Mouse (Mus musculus): ENCODE results near the gene Mvb12b. TPM values are rescaled to one million over a fixed set of nuclear protein-coding genes. Genes with fewer than 3 reads are reported as not detected.
A peak's percentile ranks its signal among the peaks of the same experiment; 100 is the strongest.

The Mvb12b gene
- total and polyA plus RNA-seq, 2 experiments from 2014 or later, result 68.1 to 155 TPM

DNA sequence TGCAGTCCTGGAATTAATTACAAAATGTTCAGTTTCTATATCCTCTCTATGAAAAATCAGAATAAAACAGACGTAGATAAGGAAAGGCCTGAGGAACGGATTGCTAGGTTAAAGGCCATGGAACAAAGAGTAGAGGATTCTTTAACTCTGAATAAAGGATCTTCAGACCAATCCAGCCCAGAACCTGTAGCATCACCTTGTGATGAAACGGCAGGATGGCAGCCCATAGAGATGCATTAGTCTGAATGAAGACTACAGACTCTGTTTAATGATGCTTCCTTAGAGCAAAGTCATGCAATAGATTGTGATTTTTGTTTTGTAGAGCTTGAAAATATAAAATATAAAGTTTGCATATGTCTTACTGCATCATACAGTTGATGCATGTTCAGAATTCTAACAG is 8.1 kb upstream of the Mvb12b start:
- Histone ChIP-seq H3K27ac (ENCODE audit: low read depth, low read length) (no peak overlapping the region), H3K4me3 (ENCODE audit: low read depth, low read length) (no peak overlapping the region), H3K9ac (replicated peaks; ENCODE audit: low read length, poor library complexity, severe bottlenecking) (no peak overlapping the region), H3K36me3 (ENCODE audit: insufficient read depth, low read length) (no peaks in the 10 kb centered on the region), H3K4me1 (ENCODE audit: insufficient read depth, low read length) (no peaks in the 10 kb centered on the region), H3K4me2 (ENCODE audit: low read depth, low read length, poor library complexity, severe bottlenecking) (no peak overlapping the region), H3K9me3 (ENCODE audit: low read length) (no peaks in the 10 kb centered on the region), H3K27me3 (ENCODE audit: insufficient read depth, low read length) (no peaks in the 10 kb centered on the region)
- ATAC-seq (ENCODE audit: low FRiP score) (no peak), DNase-seq (ENCODE audit: low spot score) (no peak)
- WGBS, result 70% methylated on average over 3 of the region's 3 CpGs
- TF ChIP-seq CTCF (IDR thresholded peaks at IDR 0.05), result peak; percentile 42

DNA sequence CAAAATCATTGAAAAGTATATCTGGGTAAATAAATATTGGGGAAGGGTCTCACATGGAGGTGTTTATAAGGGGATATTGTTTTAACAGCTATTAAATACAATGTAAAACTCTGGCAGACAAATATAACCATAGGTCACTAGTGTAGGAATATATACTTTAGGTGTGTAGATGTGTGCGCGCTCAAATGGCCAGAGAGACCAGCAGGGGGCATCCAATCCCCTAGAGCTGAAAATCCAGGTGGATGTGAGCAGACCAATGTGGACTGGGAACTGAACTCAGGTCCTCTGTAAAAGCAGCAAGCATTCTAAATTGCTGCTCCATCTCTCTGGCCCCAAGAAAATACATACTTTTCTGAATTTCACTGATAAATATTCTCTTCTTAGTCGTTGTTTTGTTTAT is 5.4 kb upstream of the Mvb12b start:
- no peak for DNase-seq (ENCODE audit: low spot score)
- 87% methylated on average over 3 of the region's 3 CpGs for WGBS
- Histone ChIP-seq H3K9ac (replicated peaks; ENCODE audit: low read length, poor library complexity, severe bottlenecking) (no peak overlapping the region), H3K4me3 (ENCODE audit: low read depth, low read length) (no peak overlapping the region), H3K27ac (ENCODE audit: low read depth, low read length) (no peak overlapping the region), H3K27me3 (ENCODE audit: insufficient read depth, low read length) (no peaks in the 10 kb centered on the region), H3K4me2 (ENCODE audit: low read depth, low read length, poor library complexity, severe bottlenecking) (no peak overlapping the region), H3K36me3 (ENCODE audit: insufficient read depth, low read length) (no peaks in the 10 kb centered on the region), H3K4me1 (ENCODE audit: insufficient read depth, low read length) (no peaks in the 10 kb centered on the region), H3K9me3 (ENCODE audit: low read length) (no peaks in the 10 kb centered on the region)
- TF ChIP-seq CTCF (IDR thresholded peaks at IDR 0.05), result no peak
- no peak for ATAC-seq (ENCODE audit: low FRiP score)

DNA sequence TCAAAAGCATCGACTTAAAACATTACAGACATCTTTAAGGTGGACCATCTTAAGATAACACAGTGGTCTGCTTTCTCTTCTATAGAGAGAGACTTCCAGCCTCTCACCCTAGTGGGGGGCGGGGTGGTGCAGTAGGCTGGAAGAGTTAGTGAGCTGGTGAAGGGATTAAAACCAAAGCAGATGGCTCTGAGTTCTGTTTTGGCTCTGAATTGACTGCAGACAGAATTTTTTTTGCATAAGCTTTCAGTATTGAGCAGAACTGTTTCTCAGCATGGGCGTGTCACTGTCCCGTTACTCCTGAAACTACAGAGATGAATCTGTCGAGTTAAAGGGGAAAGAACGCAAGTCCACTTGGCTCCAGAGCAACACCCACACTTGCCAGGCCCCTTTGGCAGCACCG is 4.6 kb upstream of the Mvb12b start:
- WGBS, result 77% methylated on average over 7 of the region's 7 CpGs
- DNase-seq (ENCODE audit: low spot score) (peak; percentile 49), ATAC-seq (ENCODE audit: low FRiP score) (no peak)
- no peaks in the 10 kb centered on the region for H3K36me3 ChIP-seq (ENCODE audit: insufficient read depth, low read length)
- no peak overlapping the region for H3K4me2 ChIP-seq (ENCODE audit: low read depth, low read length, poor library complexity, severe bottlenecking)
- no peak overlapping the region for H3K9ac ChIP-seq (replicated peaks; ENCODE audit: low read length, poor library complexity, severe bottlenecking)
- H3K9me3 ChIP-seq (ENCODE audit: low read length), result no peaks in the 10 kb centered on the region
- H3K4me1 ChIP-seq (ENCODE audit: insufficient read depth, low read length), result peaks cover 5% of the 10 kb centered on the region; the same call in 1 of the 2 replicates
- no peaks in the 10 kb centered on the region for H3K27me3 ChIP-seq (ENCODE audit: insufficient read depth, low read length)
- no peak overlapping the region for H3K27ac ChIP-seq (ENCODE audit: low read depth, low read length)
- H3K4me3 ChIP-seq (ENCODE audit: low read depth, low read length), result no peak overlapping the region
- no peak for TF ChIP-seq CTCF (IDR thresholded peaks at IDR 0.05)

DNA sequence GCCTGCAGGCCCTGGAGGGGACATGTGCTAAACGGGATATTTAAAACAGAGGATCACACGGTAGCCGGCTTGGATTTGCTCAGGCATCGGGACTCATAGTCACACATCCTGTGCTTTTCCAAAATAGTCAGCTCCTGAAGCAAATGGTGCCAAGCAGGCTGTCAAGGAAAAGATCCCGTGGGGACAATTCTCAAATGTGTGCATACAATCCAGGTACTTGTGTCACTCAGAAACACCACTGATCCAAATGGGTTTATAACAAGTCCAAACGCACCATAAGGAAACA is 297 bp upstream of the Mvb12b start:
- H3K9me3 ChIP-seq (ENCODE audit: low read length), result no peaks in the 10 kb centered on the region
- no peak for TF ChIP-seq CTCF (IDR thresholded peaks at IDR 0.05)
- H3K9ac ChIP-seq (replicated peaks; ENCODE audit: low read length, poor library complexity, severe bottlenecking), result peak overlapping the region; percentile 98
- H3K4me2 ChIP-seq (ENCODE audit: low read depth, low read length, poor library complexity, severe bottlenecking), result peak overlapping the region; percentile 93
- ATAC-seq (ENCODE audit: low FRiP score) (no peak), DNase-seq (ENCODE audit: low spot score) (no peak)
- peak overlapping the region; percentile 74 for H3K4me3 ChIP-seq (ENCODE audit: low read depth, low read length)
- WGBS, result 37% methylated on average over 6 of the region's 6 CpGs
- peaks cover 17% of the 10 kb centered on the region; the same call in 1 of the 2 replicates for H3K4me1 ChIP-seq (ENCODE audit: insufficient read depth, low read length)
- H3K36me3 ChIP-seq (ENCODE audit: insufficient read depth, low read length), result no peaks in the 10 kb centered on the region
- peak overlapping the region; percentile 99 for H3K27ac ChIP-seq (ENCODE audit: low read depth, low read length)
- H3K27me3 ChIP-seq (ENCODE audit: insufficient read depth, low read length), result no peaks in the 10 kb centered on the region

DNA sequence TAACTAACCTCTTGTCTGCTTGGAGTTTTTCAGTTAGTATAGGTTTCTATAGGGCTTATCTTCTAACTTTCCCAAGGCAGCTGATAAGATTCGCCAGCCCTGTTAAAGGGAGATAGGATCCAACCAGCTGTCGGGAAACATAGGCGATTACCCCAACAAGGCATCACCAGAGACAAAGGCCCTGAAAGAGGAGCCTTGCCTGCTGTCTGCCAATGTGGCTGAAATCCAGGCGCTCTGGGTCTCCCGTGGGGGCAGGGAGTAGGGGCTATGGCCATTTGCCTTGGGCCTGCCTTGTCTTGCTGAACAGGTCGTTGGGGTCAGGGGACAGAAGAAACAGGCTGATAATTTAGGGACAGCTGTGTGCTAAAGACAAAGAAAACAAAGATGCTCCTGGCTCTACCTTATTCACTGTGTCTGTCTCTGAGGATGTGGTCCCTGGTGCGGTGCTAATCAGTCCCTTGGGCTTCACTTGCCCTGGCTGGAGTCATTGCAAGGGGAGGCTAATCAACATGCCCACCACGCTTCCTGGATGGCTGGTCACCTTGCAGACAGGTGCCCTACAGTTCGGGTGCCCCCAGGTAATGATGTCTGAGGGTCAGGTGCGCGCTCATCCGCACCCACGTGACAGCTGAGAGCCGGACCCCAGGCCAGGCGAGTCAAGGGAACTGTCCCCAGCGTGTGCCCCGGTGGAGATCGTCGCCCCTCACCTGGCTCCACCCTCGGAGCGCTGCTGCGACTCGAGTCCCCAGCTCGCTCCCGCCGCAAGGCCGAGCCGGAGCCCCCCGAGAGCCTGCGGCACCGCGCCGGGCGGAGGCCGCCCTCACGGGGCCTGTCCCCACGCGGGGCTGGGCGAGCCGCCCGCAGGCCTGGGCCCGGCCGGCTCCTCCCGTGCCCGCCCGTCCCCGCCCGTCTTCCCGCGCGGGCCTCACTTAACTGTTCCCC is 1.1 kb downstream of the Mvb12b start:
- no peak for TF ChIP-seq CTCF (IDR thresholded peaks at IDR 0.05)
- Histone ChIP-seq H3K9me3 (ENCODE audit: low read length) (no peaks in the 10 kb centered on the region), H3K27ac (ENCODE audit: low read depth, low read length) (peak overlapping the region; percentile 99), H3K4me2 (ENCODE audit: low read depth, low read length, poor library complexity, severe bottlenecking) (peak overlapping the region; percentile 93), H3K9ac (replicated peaks; ENCODE audit: low read length, poor library complexity, severe bottlenecking) (peak overlapping the region; percentile 98), H3K36me3 (ENCODE audit: insufficient read depth, low read length) (no peaks in the 10 kb centered on the region), H3K4me1 (ENCODE audit: insufficient read depth, low read length) (peaks cover 17% of the 10 kb centered on the region; the same call in 1 of the 2 replicates), H3K4me3 (ENCODE audit: low read depth, low read length) (peak overlapping the region; percentile 74), H3K27me3 (ENCODE audit: insufficient read depth, low read length) (no peaks in the 10 kb centered on the region)
- under 1% methylated on average over 44 of the region's 51 CpGs for WGBS
- ATAC-seq (ENCODE audit: low FRiP score) (peak; percentile 64), DNase-seq (ENCODE audit: low spot score) (peak; percentile 80)

DNA sequence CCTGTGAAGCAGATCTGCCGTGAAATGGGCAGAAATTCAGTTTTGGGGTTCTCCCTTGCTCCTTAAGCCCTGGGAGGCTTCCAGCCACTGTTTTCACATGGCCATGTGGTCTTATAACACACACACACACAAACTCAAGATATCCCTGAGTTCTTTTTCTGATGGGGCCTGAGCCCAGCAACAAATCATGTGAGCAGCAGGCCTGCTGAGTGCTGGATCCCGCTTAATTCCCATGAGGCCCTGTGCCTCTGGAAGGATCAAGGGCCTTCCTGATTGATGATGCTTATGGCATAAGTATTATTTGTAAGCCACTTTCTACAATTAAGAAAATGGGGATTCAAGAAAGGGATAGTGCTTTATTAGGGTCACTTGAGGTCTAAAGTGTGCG is 2.5 kb downstream of the Mvb12b start:
- Histone ChIP-seq H3K4me2 (ENCODE audit: low read depth, low read length, poor library complexity, severe bottlenecking) (peak overlapping the region; percentile 93), H3K36me3 (ENCODE audit: insufficient read depth, low read length) (0 out of 2 replicates have a peak, but pooled peaks cover 1% of the 10 kb centered on the region), H3K9me3 (ENCODE audit: low read length) (no peaks in the 10 kb centered on the region), H3K27ac (ENCODE audit: low read depth, low read length) (no peak overlapping the region), H3K9ac (replicated peaks; ENCODE audit: low read length, poor library complexity, severe bottlenecking) (peak overlapping the region; percentile 20; the same call in 1 of the 2 replicates), H3K4me3 (ENCODE audit: low read depth, low read length) (no peak overlapping the region), H3K27me3 (ENCODE audit: insufficient read depth, low read length) (no peaks in the 10 kb centered on the region), H3K4me1 (ENCODE audit: insufficient read depth, low read length) (peaks cover 19% of the 10 kb centered on the region; the same call in 1 of the 2 replicates)
- WGBS, result 81% methylated on average over 3 of the region's 3 CpGs
- TF ChIP-seq CTCF (IDR thresholded peaks at IDR 0.05), result no peak
- ATAC-seq (ENCODE audit: low FRiP score), result no peak
- DNase-seq (ENCODE audit: low spot score), result no peak

All from midbrain, postnatal 0 days (tissue).